28 mouse cellular contexts compared by ENCODE assay signal in the genomic region with DNA sequence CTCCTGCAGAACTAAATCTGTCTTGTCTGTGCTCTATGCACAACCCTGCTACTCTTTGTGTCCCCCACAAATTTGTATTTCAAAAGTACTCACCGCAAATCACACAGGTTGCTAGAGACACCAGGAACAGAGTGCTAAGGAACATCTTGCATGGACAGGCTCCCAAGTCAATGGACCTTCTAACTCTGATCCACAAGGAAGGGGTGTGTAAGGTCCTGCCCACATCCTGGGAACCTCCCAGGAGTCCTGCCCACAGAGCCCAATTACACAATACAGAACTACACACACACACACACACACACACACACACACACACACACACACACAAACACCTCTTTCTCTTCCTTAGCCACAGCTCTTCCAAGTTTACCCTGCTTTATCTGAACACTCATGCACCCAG. TPM values are rescaled to one million over a fixed set of nuclear protein-coding genes. Genes with fewer than 3 reads are reported as not detected.
A peak's percentile ranks its signal among the peaks of the same experiment; 100 is the strongest.
DNase-seq lines count a peak whose midpoint lies in the region.
"Had no signal": no experiment of that assay in that cellular context is flagged by ENCODE, and none has a peak within 500 bp of the region (broad histone marks: within the 10 kb centered on the region; RNA-seq: fewer than 3 reads in every experiment).

Ces1f (minus strand) TSS at position 192 of the 400 bp plus-strand sequence.

- H3K36me3 ChIP-seq in embryonic facial prominence, embryonic 10.5 days (replicated peaks), result no peaks in the 10 kb centered on the region
- H3K36me3 ChIP-seq: embryonic facial prominence, embryonic 12.5 days; heart, embryonic 12.5 days; kidney, embryonic 15.5 days; midbrain, embryonic 15.5 days; neural tube, embryonic 12.5 days had no signal

- no peak within 1 kb of the TSS for H3K4me3 ChIP-seq in embryonic facial prominence, embryonic 10.5 days
- H3K4me3 ChIP-seq: embryonic facial prominence, embryonic 12.5 days; heart, embryonic 12.5 days; kidney, embryonic 15.5 days; midbrain, embryonic 15.5 days; neural tube, embryonic 12.5 days had no signal

- H3K4me1 ChIP-seq in embryonic facial prominence, embryonic 10.5 days, result peaks cover 5% of the 10 kb centered on the region; the same call in 1 of the 2 replicates
- H3K4me1 ChIP-seq: embryonic facial prominence, embryonic 12.5 days; heart, embryonic 12.5 days; kidney, embryonic 15.5 days; midbrain, embryonic 15.5 days; neural tube, embryonic 12.5 days had no signal

- H3K9me3 ChIP-seq in embryonic facial prominence, embryonic 10.5 days, result no peaks in the 10 kb centered on the region
- H3K9me3 ChIP-seq: embryonic facial prominence, embryonic 12.5 days; heart, embryonic 12.5 days; kidney, embryonic 15.5 days; midbrain, embryonic 15.5 days; neural tube, embryonic 12.5 days had no signal

- DNase-seq in adrenal gland, adult 18-20 months (ENCODE audit: low spot score in 2 of 2), result no peak
- DNase-seq in adrenal gland, adult (ENCODE audit: inconsistent age in 2 of 2, low spot score in 1 of 2), result no peak
- DNase-seq in kidney, postnatal 36 days, result peak; percentile 31 to 67
- DNase-seq in kidney, adult 18-20 months, result no peak
- DNase-seq in adipocyte (ENCODE audit: low spot score), result peak; percentile 12
- DNase-seq in large intestine, adult 2 months (ENCODE audit: low read depth, low spot score), result no peak
- no peak for DNase-seq in embryonic facial prominence, embryonic 10.5 days (ENCODE audit: low spot score)
- DNase-seq in thymus, postnatal 36 days, result no peak
- DNase-seq: cerebellum, adult 18-20 months; cerebellum, postnatal 14 days; forebrain, postnatal 0 days; gastrocnemius, postnatal 14 days; heart, adult 18-20 months; heart, postnatal 10 days; right cerebral cortex, postnatal 14 days; spleen, adult 18-20 months had no signal

- 78% methylated on average over 1 of the region's 1 CpGs for WGBS in large intestine, adult 2 months
- 94% methylated on average over 1 of the region's 1 CpGs for WGBS in embryonic facial prominence, embryonic 10.5 days

- no peaks in the 10 kb centered on the region for H3K27me3 ChIP-seq in embryonic facial prominence, embryonic 10.5 days (replicated peaks; ENCODE audit: low read depth, poor library complexity, severe bottlenecking)
- H3K27me3 ChIP-seq: embryonic facial prominence, embryonic 12.5 days; heart, embryonic 12.5 days; kidney, embryonic 15.5 days; midbrain, embryonic 15.5 days; neural tube, embryonic 12.5 days had no signal

- H3K27ac ChIP-seq in embryonic facial prominence, embryonic 10.5 days (replicated peaks), result no peak within 1 kb of the TSS
- H3K27ac ChIP-seq: embryonic facial prominence, embryonic 12.5 days; kidney, embryonic 15.5 days; midbrain, embryonic 15.5 days; neural tube, embryonic 12.5 days had no signal

RNA-seq across cellular contexts. Expression of gene Ces1f, which starts in this region (rescaled TPM):
- total RNA-seq in adrenal gland, adult 18-20 months (2021), result 10 to 100 TPM; 17.3 to 29.2 TPM
- polyA plus RNA-seq in large intestine, adult 2 months (2012; rRNA removed), result 17.7 and 20.5 TPM in 2 replicates
- polyA plus RNA-seq in embryonic facial prominence, embryonic 10.5 days (2016; fragmentation: Nextera tagmentation; extraction: Ambion mirVana), result not detected in 2 replicates
- total RNA-seq: forebrain, postnatal 0 days; gastrocnemius, postnatal 14 days; layer of hippocampus, adult 18-20 months; layer of hippocampus, postnatal 14 days had no signal
- polyA plus RNA-seq: embryonic facial prominence, embryonic 12.5 days; forebrain, embryonic 11.5 days; forebrain, postnatal 0 days; heart, embryonic 12.5 days; hindbrain, embryonic 11.5 days; inflammation-experienced regulatory T-cells, adult 6 months; kidney, embryonic 15.5 days; limb, embryonic 11.5 days; liver, embryonic 11.5 days; midbrain, embryonic 15.5 days; neural tube, embryonic 12.5 days had no signal

Comparison
In these comparisons a context has a peak if more than half of its experiments do, and no peak if none do; other contexts are left out.
1. RNA of gene Ces1f (polyA plus RNA-seq): 17.7 to 20.5 TPM in large intestine, adult 2 months; not detected in embryonic facial prominence, embryonic 10.5 days; every median in the first group is over 10 times any median in the second.
2. DNase-seq: peak in kidney, postnatal 36 days (2 of 2) and adipocyte (single experiment); none in adrenal gland, adult 18-20 months (0 of 2), adrenal gland, adult (0 of 2), kidney, adult 18-20 months (single experiment), large intestine, adult 2 months (single experiment), embryonic facial prominence, embryonic 10.5 days (single experiment) and thymus, postnatal 36 days (0 of 2).